In the genomic region with DNA sequence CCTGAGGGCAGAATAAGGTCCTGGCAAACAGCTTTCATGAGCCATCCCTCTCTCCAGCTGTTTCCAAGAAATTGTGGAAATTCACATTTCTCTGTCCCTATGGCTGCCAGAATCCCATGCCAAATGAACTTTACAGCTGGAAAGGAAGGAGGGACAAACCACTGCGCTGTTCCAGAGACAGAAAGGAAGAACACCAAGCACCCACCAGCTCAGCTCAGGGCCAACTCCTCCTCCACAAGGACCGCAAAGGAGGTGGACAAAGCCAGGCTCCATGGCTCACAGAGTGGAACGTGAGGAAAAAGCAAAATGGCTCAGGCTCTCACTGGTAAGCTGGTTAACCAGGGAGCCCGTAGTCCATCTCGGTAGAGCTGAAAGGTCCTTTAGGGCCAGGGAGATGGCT, we compare ENCODE assay signal across 17 mouse cellular contexts.
DNase-seq lines count a peak whose midpoint lies in the region; ATAC-seq and TF ChIP-seq lines count a peak whose summit lies in the region.
"Had no signal": no experiment of that assay in that cellular context is flagged by ENCODE, and none has a peak within 500 bp of the region (broad histone marks: within the 10 kb centered on the region; RNA-seq: fewer than 3 reads in every experiment).

No protein-coding gene starts in this region.

- 14% methylated on average over 5 of the region's 5 CpGs for WGBS in liver, adult 2 months
- 77% methylated on average over 5 of the region's 5 CpGs for WGBS in liver, embryonic 12.5 days (ENCODE audit: insufficient replicate concordance)
- 80% methylated on average over 5 of the region's 5 CpGs for WGBS in limb, embryonic 14.5 days

- H3K4me3 ChIP-seq in liver, adult 2 months (ENCODE audit: insufficient read depth, low read depth, low read length): no peak overlapping the region
- no peak overlapping the region for H3K4me3 ChIP-seq in liver, embryonic 12.5 days
- H3K4me3 ChIP-seq in gastrocnemius, adult 2 months: no peak overlapping the region
- no peak overlapping the region for H3K4me3 ChIP-seq in limb, embryonic 14.5 days (replicated peaks; ENCODE audit: low read length)
- H3K4me3 ChIP-seq: embryonic facial prominence, embryonic 12.5 days; forebrain, embryonic 10.5 days; hindbrain, embryonic 15.5 days; lung, embryonic 15.5 days; midbrain, embryonic 13.5 days had no signal

- no peak for TF ChIP-seq POLR2A in liver, adult 2 months (IDR thresholded peaks at IDR 0.05; ENCODE audit: extremely low read depth, insufficient read depth, low read length)
- no peak for TF ChIP-seq POLR2A in limb, embryonic 14.5 days (IDR thresholded peaks at IDR 0.05; ENCODE audit: borderline replicate concordance, extremely low read depth, insufficient read depth, insufficient read length)

- no peaks in the 10 kb centered on the region for H3K9me3 ChIP-seq in liver, embryonic 12.5 days (replicated peaks)
- no peaks in the 10 kb centered on the region for H3K9me3 ChIP-seq in limb, embryonic 14.5 days (ENCODE audit: control insufficient read depth, low read length)
- H3K9me3 ChIP-seq: embryonic facial prominence, embryonic 12.5 days; forebrain, embryonic 10.5 days; hindbrain, embryonic 15.5 days; lung, embryonic 15.5 days; midbrain, embryonic 13.5 days had no signal

- DNase-seq in gastrocnemius, adult 18-20 months (ENCODE audit: low spot score): peak; percentile 41
- DNase-seq in gastrocnemius, postnatal 36 days: no peak
- peak; percentile 72 for DNase-seq in liver, adult 2 months (ENCODE audit: extremely low read depth, low read depth, low spot score)
- DNase-seq in gastrocnemius, adult 2 months: peak; percentile 51
- DNase-seq in limb, embryonic 14.5 days (ENCODE audit: low spot score): no peak
- DNase-seq in frontal cortex, adult 2 months (ENCODE audit: extremely low spot score in 1 of 2, low spot score in 1 of 2): no peak
- no peak for DNase-seq in layer of hippocampus, postnatal 14 days (ENCODE audit: low spot score in 2 of 2)
- DNase-seq: adrenal gland, adult 2 months; cerebellum, postnatal 14 days had no signal

- intact Hi-C loops in gastrocnemius, postnatal 36 days (cut with DNase I): no loop called here
- intact Hi-C loops in gastrocnemius, adult 2 months (cut with DNase I): no loop called here

- H3K4me1 ChIP-seq in liver, adult 2 months (ENCODE audit: control insufficient read depth, insufficient read depth, low read length): peaks cover 20% of the 10 kb centered on the region
- 0 out of 2 replicates have a peak, but pooled peaks cover 4% of the 10 kb centered on the region for H3K4me1 ChIP-seq in liver, embryonic 12.5 days
- H3K4me1 ChIP-seq in limb, embryonic 14.5 days (ENCODE audit: control insufficient read depth, insufficient read depth, low read length): peaks cover 34% of the 10 kb centered on the region
- H3K4me1 ChIP-seq: hindbrain, embryonic 15.5 days; midbrain, embryonic 13.5 days had no signal

- no peaks in the 10 kb centered on the region for H3K27me3 ChIP-seq in liver, adult 2 months (ENCODE audit: control insufficient read depth, insufficient read depth, low read length)
- no peaks in the 10 kb centered on the region for H3K27me3 ChIP-seq in liver, embryonic 12.5 days (replicated peaks)
- H3K27me3 ChIP-seq in limb, embryonic 14.5 days (ENCODE audit: control insufficient read depth, insufficient read depth, low read length): no peaks in the 10 kb centered on the region
- H3K27me3 ChIP-seq: CH12.LX; embryonic facial prominence, embryonic 12.5 days; hindbrain, embryonic 15.5 days; lung, embryonic 15.5 days; midbrain, embryonic 13.5 days; Patski had no signal

- H3K27ac ChIP-seq in liver, adult 2 months (replicated peaks; ENCODE audit: insufficient read depth, low read depth, low read length): peak overlapping the region; percentile 51
- H3K27ac ChIP-seq in liver, embryonic 12.5 days: no peak overlapping the region
- H3K27ac ChIP-seq in gastrocnemius, adult 2 months: peak overlapping the region; percentile 70
- peak overlapping the region; percentile 43; the same call in 1 of the 2 replicates for H3K27ac ChIP-seq in limb, embryonic 14.5 days (replicated peaks; ENCODE audit: low read depth, low read length)
- H3K27ac ChIP-seq: embryonic facial prominence, embryonic 12.5 days; forebrain, embryonic 10.5 days; hindbrain, embryonic 15.5 days; lung, embryonic 15.5 days; midbrain, embryonic 13.5 days had no signal

- H3K36me3 ChIP-seq in liver, adult 2 months (ENCODE audit: control insufficient read depth, insufficient read depth, low read length): peaks cover 5% of the 10 kb centered on the region; the same call in 1 of the 2 replicates
- no peaks in the 10 kb centered on the region for H3K36me3 ChIP-seq in liver, embryonic 12.5 days
- H3K36me3 ChIP-seq in limb, embryonic 14.5 days (ENCODE audit: control insufficient read depth, insufficient read depth, low read length): no peaks in the 10 kb centered on the region
- H3K36me3 ChIP-seq: embryonic facial prominence, embryonic 12.5 days; hindbrain, embryonic 15.5 days; lung, embryonic 15.5 days; midbrain, embryonic 13.5 days had no signal

- peaks cover 23% of the 10 kb centered on the region; the same call in 1 of the 2 replicates for H3K79me2 ChIP-seq in liver, adult 2 months (ENCODE audit: control insufficient read depth, insufficient read depth, low read length)

- no peak for ATAC-seq in liver, embryonic 12.5 days
- no peak for ATAC-seq in limb, embryonic 14.5 days (ENCODE audit: low FRiP score, low read depth)
- ATAC-seq: midbrain, embryonic 13.5 days; Patski had no signal

- no peak for TF ChIP-seq CTCF in liver, adult 2 months (IDR thresholded peaks at IDR 0.05; ENCODE audit: low read depth, low read length)
- no peak for TF ChIP-seq CTCF in gastrocnemius, adult 2 months (IDR thresholded peaks at IDR 0.05)

- 0 out of 2 replicates have a peak overlapping the region, but pooled peaks have one; percentile 2 for H3K9ac ChIP-seq in liver, adult 2 months (ENCODE audit: low read depth, low read length)
- H3K9ac ChIP-seq in liver, embryonic 12.5 days: no peak overlapping the region
- H3K9ac ChIP-seq in limb, embryonic 14.5 days (ENCODE audit: low read depth, low read length, severe bottlenecking): no peak overlapping the region
- H3K9ac ChIP-seq: embryonic facial prominence, embryonic 12.5 days; hindbrain, embryonic 15.5 days; lung, embryonic 15.5 days; midbrain, embryonic 13.5 days had no signal

- H3K4me2 ChIP-seq in liver, embryonic 12.5 days: no peak overlapping the region
- H3K4me2 ChIP-seq in limb, embryonic 14.5 days (replicated peaks; ENCODE audit: low read depth, low read length, severe bottlenecking): no peak overlapping the region
- H3K4me2 ChIP-seq: embryonic facial prominence, embryonic 12.5 days; hindbrain, embryonic 15.5 days; lung, embryonic 15.5 days; midbrain, embryonic 13.5 days had no signal

Comparison
In these comparisons a context has a peak if more than half of its experiments do, and no peak if none do; other contexts are left out.
1. DNase-seq: peak in gastrocnemius, adult 18-20 months (single experiment), liver, adult 2 months (single experiment) and gastrocnemius, adult 2 months (single experiment); none in gastrocnemius, postnatal 36 days (0 of 2), limb, embryonic 14.5 days (single experiment), frontal cortex, adult 2 months (0 of 2) and layer of hippocampus, postnatal 14 days (0 of 2).